Mouse (Mus musculus) MEL (cell line): ENCODE measurements around the gene Msi2. TPM values are rescaled to one million over a fixed set of nuclear protein-coding genes. Genes with fewer than 3 reads are reported as not detected.

ENCODE experiments used
- DNase-seq: peaks from one replicate; pipeline ENCODE4 v3.0.0; 2011; ENCODE audit warnings: low read depth, low spot score
- H3K27ac ChIP-seq: 2 replicates; pipeline ENCODE4 v1.5.1; 2012; ENCODE audit warnings: low read depth, mild to moderate bottlenecking, control low read depth, low read length, moderate library complexity; ENCODE audit not compliant: control insufficient read depth
- H3K27me3 ChIP-seq, 2 experiments: fragments of 150-350 bp in 1 of 2; sonication (generic) in 1 of 2; 2 replicates each; pipeline ENCODE4 v1.6.1; 2012; ENCODE audit warnings: low read length in 2 of 2, mild to moderate bottlenecking in 2 of 2, improper control_type of control experiment in 1 of 2, moderate library complexity in 1 of 2; ENCODE audit not compliant: insufficient read depth in 2 of 2, control insufficient read depth in 1 of 2
- H3K36me3 ChIP-seq, 2 experiments: 2 replicates each; pipeline ENCODE4 v1.6.1; 2012 to 2014; ENCODE audit warnings: low read length in 2 of 2, improper control_type of control experiment in 1 of 2, inconsistent platforms in 1 of 2, mild to moderate bottlenecking in 1 of 2; ENCODE audit not compliant: insufficient read depth in 2 of 2, control insufficient read depth in 1 of 2
- H3K4me1 ChIP-seq, 2 experiments: fragments of 150-350 bp in 1 of 2; sonication (generic) in 1 of 2; 2 replicates each; pipeline ENCODE4 v1.6.1; 2012; ENCODE audit warnings: low read length in 2 of 2, improper control_type of control experiment in 1 of 2, mild to moderate bottlenecking in 1 of 2; ENCODE audit not compliant: insufficient read depth in 2 of 2, control insufficient read depth in 1 of 2
- H3K4me3 ChIP-seq, 2 experiments: fragments of 150-350 bp in 1 of 2; sonication (generic) in 1 of 2; 2 replicates each; pipeline ENCODE4 v1.5.1; 2012; ENCODE audit warnings: low read depth in 2 of 2, low read length in 2 of 2, mild to moderate bottlenecking in 2 of 2, moderate library complexity in 2 of 2, control low read depth in 1 of 2, improper control_type of control experiment in 1 of 2; ENCODE audit not compliant: control insufficient read depth in 1 of 2, insufficient read depth in 1 of 2
- H3K79me2 ChIP-seq: 2 replicates; pipeline ENCODE4 v1.6.1; 2012; ENCODE audit warnings: mild to moderate bottlenecking, low read length, moderate library complexity; ENCODE audit not compliant: control insufficient read depth, poor library complexity, insufficient read depth
- H3K9ac ChIP-seq: 2 replicates; pipeline ENCODE4 v1.6.1; 2012; ENCODE audit warnings: low read depth, mild to moderate bottlenecking, control low read depth, low read length, moderate library complexity; ENCODE audit not compliant: control insufficient read depth, poor library complexity, severe bottlenecking
- H3K9me3 ChIP-seq: fragments of 150-350 bp; sonication (generic); replicated peaks from 2 replicates; pipeline ENCODE4 v1.6.1; 2012; ENCODE audit warnings: mild to moderate bottlenecking, low read length, improper control_type of control experiment, moderate library complexity; ENCODE audit not compliant: insufficient read depth
- CHD2 ChIP-seq: IDR thresholded peaks from 2 replicates; pipeline ENCODE4 v1.6.1; 2011; ENCODE audit warnings: low read length, improper control_type of control experiment
- CTCF ChIP-seq, 3 experiments: IDR thresholded peaks in 2 of 3; conservative IDR thresholded peaks in 1 of 3; 2 replicates each; pipeline ENCODE4 v1.5.1; 2011 to 2012; ENCODE audit warnings: low read length in 3 of 3, low read depth in 2 of 3, mild to moderate bottlenecking in 2 of 3, improper control_type of control experiment in 1 of 3, inconsistent platforms in 1 of 3, mixed read lengths in 1 of 3, moderate library complexity in 1 of 3; ENCODE audit not compliant: control insufficient read depth in 1 of 3, insufficient read depth in 1 of 3, poor library complexity in 1 of 3, severe bottlenecking in 1 of 3
- ELF1 ChIP-seq: IDR thresholded peaks from 2 replicates; pipeline ENCODE4 v1.6.1; 2014; ENCODE audit warnings: low read depth, mild to moderate bottlenecking, inconsistent platforms, low read length, improper control_type of control experiment, moderate library complexity
- GATA1 ChIP-seq: IDR thresholded peaks from 2 replicates; pipeline ENCODE4 v1.6.1; 2011; ENCODE audit warnings: low read depth, low read length, improper control_type of control experiment
- JUND ChIP-seq: IDR thresholded peaks from 2 replicates; pipeline ENCODE4 v1.6.1; 2011; ENCODE audit warnings: low read depth, mild to moderate bottlenecking, improper control_type of control experiment, low read length
- MAX ChIP-seq: IDR thresholded peaks from 2 replicates; pipeline ENCODE4 v1.6.1; 2011; ENCODE audit warnings: low read length, improper control_type of control experiment
- NRF1 ChIP-seq: IDR thresholded peaks from 2 replicates; pipeline ENCODE4 v1.6.1; 2014; ENCODE audit warnings: low read depth, mild to moderate bottlenecking, inconsistent platforms, low read length, improper control_type of control experiment, moderate library complexity; ENCODE audit not compliant: poor library complexity, insufficient read depth, severe bottlenecking
- POLR2A ChIP-seq, 2 experiments: IDR thresholded peaks; 2 replicates each; pipeline ENCODE4 v1.6.1; 2011 to 2012; ENCODE audit warnings: low read length in 2 of 2, mild to moderate bottlenecking in 2 of 2, control low read depth in 1 of 2, improper control_type of control experiment in 1 of 2, low read depth in 1 of 2, moderate library complexity in 1 of 2; ENCODE audit not compliant: control insufficient read depth in 1 of 2, insufficient read depth in 1 of 2, poor library complexity in 1 of 2
- POLR2AphosphoS5 ChIP-seq: IDR thresholded peaks from 2 replicates; pipeline ENCODE4 v1.6.1; 2012; ENCODE audit warnings: low read depth, borderline replicate concordance, mild to moderate bottlenecking, inconsistent platforms, low read length, moderate library complexity, mixed read lengths
- RAD21 ChIP-seq: IDR thresholded peaks from 2 replicates; pipeline ENCODE4 v1.6.1; 2011; ENCODE audit warnings: mild to moderate bottlenecking, low read depth, low read length, improper control_type of control experiment
- RCOR1 ChIP-seq: IDR thresholded peaks from 2 replicates; pipeline ENCODE4 v1.6.1; 2012; ENCODE audit warnings: low read depth, mild to moderate bottlenecking, inconsistent platforms, low read length, improper control_type of control experiment
- SMC3 ChIP-seq: IDR thresholded peaks from 2 replicates; pipeline ENCODE4 v1.6.1; 2011; ENCODE audit warnings: low read depth, low read length, improper control_type of control experiment
- TBP ChIP-seq: IDR thresholded peaks from 2 replicates; pipeline ENCODE4 v1.8.0; 2011; ENCODE audit warnings: low read depth, low read length, improper control_type of control experiment
- UBTF ChIP-seq: IDR thresholded peaks from 2 replicates; pipeline ENCODE4 v1.6.1; 2012; ENCODE audit warnings: low read depth, mild to moderate bottlenecking, inconsistent platforms, low read length, improper control_type of control experiment, moderate library complexity, borderline replicate concordance; ENCODE audit not compliant: insufficient read depth
- ZC3H11A ChIP-seq: IDR thresholded peaks from 2 replicates; pipeline ENCODE4 v1.6.1; 2012; ENCODE audit warnings: low read depth, mild to moderate bottlenecking, inconsistent platforms, low read length, improper control_type of control experiment
- ZNF384 ChIP-seq: IDR thresholded peaks from 2 replicates; pipeline ENCODE4 v1.6.1; 2012; ENCODE audit warnings: low read depth, mild to moderate bottlenecking, inconsistent platforms, low read length, improper control_type of control experiment
- polyA plus RNA-seq, 2 experiments: library from polyadenylated mRNA; stranded (reverse) in 1 of 2; unstranded in 1 of 2; fragments of >175 nt in 1 of 2; fragments of >200 nt in 1 of 2; gene quantifications; 2 replicates each; pipeline versions ENCODE4 v1.2.1 to v1.2.4; 2012; ENCODE audit warnings: low replicate concordance in 2 of 2, low read depth in 1 of 2; ENCODE audit not compliant: insufficient read length in 2 of 2, insufficient read depth in 1 of 2, missing spikeins in 1 of 2
- total RNA-seq: library from RNA; depleted of rRNA; stranded (reverse); fragments of 300-350 nt; gene quantifications from 2 replicates; pipeline ENCODE4 v1.2.3, GENCODE M21; 2012

Msi2 gene
- total and polyA plus RNA-seq, 3 experiments, result 16.2 to 29.7 TPM; not detected in 1

GRCm38 (mm10) chr11:88331722-88332121 lies 386.6 kb downstream of the Msi2 start:
- TF ChIP-seq RAD21, result no peak
- TF ChIP-seq CTCF (IDR thresholded peaks at IDR 0.05 in 2 of 3, conservative IDR thresholded peaks at IDR 0.05 in 1 of 3; ENCODE audit: control insufficient read depth in 1 of 3, insufficient read depth in 1 of 3, low read depth in 2 of 3, low read length in 3 of 3, poor library complexity in 1 of 3, severe bottlenecking in 1 of 3), result no peak
- TF ChIP-seq RCOR1, result no peak
- TF ChIP-seq JUND, result no peak
- no peak for TF ChIP-seq TBP
- no peak for TF ChIP-seq POLR2A (IDR thresholded peaks at IDR 0.05; ENCODE audit: control insufficient read depth in 1 of 2, insufficient read depth in 1 of 2, low read depth in 1 of 2, low read length in 2 of 2, poor library complexity in 1 of 2)
- TF ChIP-seq GATA1, result no peak
- no peak for TF ChIP-seq CHD2
- TF ChIP-seq ELF1, result no peak
- TF ChIP-seq MAX, result no peak
- TF ChIP-seq SMC3, result no peak
- no peak for TF ChIP-seq UBTF
- Histone ChIP-seq H3K79me2 (no peaks in the 10 kb centered on the region), H3K4me3 (no peak overlapping the region), H3K9ac (no peak overlapping the region), H3K27ac (no peak overlapping the region), H3K9me3 (no peaks in the 10 kb centered on the region), H3K36me3 (no peaks in the 10 kb centered on the region), H3K27me3 (peaks cover 0 to 1% of the 10 kb centered on the region in 2 experiments; a peak in 2 of 4 replicates), H3K4me1 (no peaks in the 10 kb centered on the region)
- DNase-seq, result no peak

- Histone ChIP-seq H3K27ac (no peak overlapping the region), H3K79me2 (no peaks in the 10 kb centered on the region), H3K4me3 (no peak overlapping the region), H3K4me1 (no peaks in the 10 kb centered on the region), H3K36me3 (no peaks in the 10 kb centered on the region), H3K27me3 (peaks cover 0 to 1% of the 10 kb centered on the region in 2 experiments; a peak in 2 of 4 replicates), H3K9ac (no peak overlapping the region), H3K9me3 (no peaks in the 10 kb centered on the region)
- TF ChIP-seq CHD2 (no peak), NRF1 (no peak), SMC3 (no peak), UBTF (no peak), TBP (no peak), ZC3H11A (no peak), POLR2AphosphoS5 (no peak), ZNF384 (no peak), CTCF (IDR thresholded peaks at IDR 0.05 in 2 of 3, conservative IDR thresholded peaks at IDR 0.05 in 1 of 3; ENCODE audit: control insufficient read depth in 1 of 3, insufficient read depth in 1 of 3, low read depth in 2 of 3, low read length in 3 of 3, poor library complexity in 1 of 3, severe bottlenecking in 1 of 3) (no peak)
- no peak for DNase-seq
Observed at GRCm38 (mm10) chr11:88330799-88331198, 387.5 kb downstream of the Msi2 start.
